Mouse (Mus musculus) limb, embryonic 12.5 days (tissue): Measurements from ENCODE around the gene Mast3. TPM values are rescaled to one million over a fixed set of nuclear protein-coding genes. Genes with fewer than 3 reads are reported as not detected.

Experiments used
- ATAC-seq: fragments of 200-750 bp; cut with Nextera tagmentation; 2 replicates; pipeline ENCODE4 v1.8.0; 2017; ENCODE audit warnings: low read depth, moderate TSS enrichment; ENCODE audit not compliant: insufficient number of reproducible peaks, insufficient read depth, low FRiP score, low TSS enrichment
- H3K27ac ChIP-seq: fragments of 300-500 bp; sonication (generic); 2 replicates; pipeline ENCODE4 v1.5.1; 2016; ENCODE audit warnings: mild to moderate bottlenecking, moderate library complexity
- H3K27me3 ChIP-seq: fragments of 300-500 bp; sonication (generic); 2 replicates; pipeline ENCODE4 v1.6.1; 2016; ENCODE audit warnings: mild to moderate bottlenecking, moderate library complexity
- H3K36me3 ChIP-seq: fragments of 300-500 bp; sonication (generic); 2 replicates; pipeline ENCODE4 v1.6.1; 2016; ENCODE audit warnings: mild to moderate bottlenecking, moderate library complexity
- H3K4me1 ChIP-seq: fragments of 300-500 bp; sonication (generic); replicated peaks from 2 replicates; pipeline ENCODE4 v1.6.1; 2016
- H3K4me2 ChIP-seq: fragments of 300-500 bp; sonication (generic); 2 replicates; pipeline ENCODE4 v1.6.1; 2016; ENCODE audit warnings: mild to moderate bottlenecking, moderate library complexity
- H3K4me3 ChIP-seq: fragments of 300-500 bp; sonication (generic); replicated peaks from 2 replicates; pipeline ENCODE4 v1.5.1; 2016; ENCODE audit warnings: mild to moderate bottlenecking
- H3K9ac ChIP-seq: fragments of 300-500 bp; sonication (generic); replicated peaks from 2 replicates; pipeline ENCODE4 v1.6.1; 2016; ENCODE audit warnings: mild to moderate bottlenecking, moderate library complexity
- H3K9me3 ChIP-seq: fragments of 300-500 bp; sonication (generic); 2 replicates; pipeline ENCODE4 v1.6.1; 2016; ENCODE audit warnings: mild to moderate bottlenecking, moderate library complexity
- WGBS: fragments of 180-500 bp; shearing (Covaris S2); methylation state at CpG from one replicate; pipeline ENCODE4 v1.1.7; 2016; 5-methylcytosine and 5-hydroxymethylcytosine counted together
- polyA plus RNA-seq: library from polyadenylated mRNA; unstranded; fragments of >200 nt; fragmentation: Nextera tagmentation; extraction: Ambion mirVana; gene quantifications from 2 replicates; pipeline ENCODE4 v1.2.1, GENCODE M21; 2016

The Mast3 gene
- polyA plus RNA-seq, 1 experiment from 2014 or later: 13.2 TPM

- WGBS: 7% methylated on average over 21 of the region's 21 CpGs
- no peaks in the 10 kb centered on the region for H3K9me3 ChIP-seq
- peak overlapping the region; percentile 45 for H3K4me3 ChIP-seq
- peak overlapping the region; percentile 89 for H3K4me2 ChIP-seq
- no peaks in the 10 kb centered on the region for H3K27me3 ChIP-seq
- H3K27ac ChIP-seq: no peak overlapping the region
- H3K4me1 ChIP-seq: peaks cover 15% of the 10 kb centered on the region
- peaks cover 42% of the 10 kb centered on the region for H3K36me3 ChIP-seq
- peak overlapping the region; percentile 66 for H3K9ac ChIP-seq
- peak; percentile 17; the same call in 1 of the 2 replicates for ATAC-seq
These were observed 38.0 kb downstream of the Mast3 start for GRCm38 (mm10) chr8:70766571-70767440.

GRCm38 (mm10) chr8:70765838-70766570, 38.9 kb downstream of the Mast3 start:
- no peaks in the 10 kb centered on the region for H3K27me3 ChIP-seq
- H3K9me3 ChIP-seq: no peaks in the 10 kb centered on the region
- no peak overlapping the region for H3K27ac ChIP-seq
- peak overlapping the region; percentile 45 for H3K4me3 ChIP-seq
- peaks cover 15% of the 10 kb centered on the region for H3K4me1 ChIP-seq
- ATAC-seq: no peak
- peak overlapping the region; percentile 66 for H3K9ac ChIP-seq
- peak overlapping the region; percentile 89 for H3K4me2 ChIP-seq
- peaks cover 34% of the 10 kb centered on the region for H3K36me3 ChIP-seq
- 2% methylated on average over 34 of the region's 34 CpGs for WGBS

- Histone ChIP-seq H3K36me3 (peaks cover 28% of the 10 kb centered on the region), H3K4me1 (peaks cover 16% of the 10 kb centered on the region), H3K27ac (no peak overlapping the region), H3K27me3 (no peaks in the 10 kb centered on the region), H3K9me3 (no peaks in the 10 kb centered on the region), H3K9ac (peak overlapping the region; percentile 66), H3K4me2 (peak overlapping the region; percentile 89), H3K4me3 (peak overlapping the region; percentile 45)
- no peak for ATAC-seq
- WGBS: 78% methylated on average over 9 of the region's 9 CpGs
These were observed 39.5 kb downstream of the Mast3 start for GRCm38 (mm10) chr8:70765329-70765728.

- WGBS: 92% methylated on average over 13 of the region's 13 CpGs
- Histone ChIP-seq H3K4me1 (peaks cover 23% of the 10 kb centered on the region), H3K9ac (no peak overlapping the region)
These were observed 40.2 kb downstream of the Mast3 start for GRCm38 (mm10) chr8:70764676-70765075.

GRCm38 (mm10) chr8:70764026-70764425, 40.8 kb downstream of the Mast3 start:
- Histone ChIP-seq H3K36me3 (peaks cover 16% of the 10 kb centered on the region), H3K9me3 (no peaks in the 10 kb centered on the region), H3K4me2 (no peak overlapping the region), H3K9ac (no peak overlapping the region), H3K4me3 (no peak overlapping the region), H3K27me3 (no peaks in the 10 kb centered on the region), H3K4me1 (peaks cover 28% of the 10 kb centered on the region), H3K27ac (no peak overlapping the region)
- WGBS: 86% methylated on average over 8 of the region's 8 CpGs
- no peak for ATAC-seq

More at GRCm38 (mm10) chr8:70764676-70765075, 40.2 kb downstream of the Mast3 start:
- Histone ChIP-seq H3K27me3 (no peaks in the 10 kb centered on the region), H3K36me3 (peaks cover 21% of the 10 kb centered on the region), H3K9me3 (no peaks in the 10 kb centered on the region), H3K4me2 (no peak overlapping the region), H3K4me3 (no peak overlapping the region), H3K27ac (no peak overlapping the region)
- no peak for ATAC-seq

GRCm38 (mm10) chr8:70763354-70763753, 41.5 kb downstream of the Mast3 start:
- no peak overlapping the region for H3K4me2 ChIP-seq
- H3K9ac ChIP-seq: no peak overlapping the region
- WGBS: 4% methylated on average over 3 of the region's 3 CpGs
- peaks cover 13% of the 10 kb centered on the region for H3K36me3 ChIP-seq
- no peak overlapping the region for H3K4me3 ChIP-seq
- H3K4me1 ChIP-seq: peaks cover 30% of the 10 kb centered on the region
- no peaks in the 10 kb centered on the region for H3K9me3 ChIP-seq
- no peak for ATAC-seq
- no peak overlapping the region for H3K27ac ChIP-seq
- H3K27me3 ChIP-seq: no peaks in the 10 kb centered on the region

- no peak overlapping the region for H3K4me2 ChIP-seq
- no peaks in the 10 kb centered on the region for H3K9me3 ChIP-seq
- H3K36me3 ChIP-seq: peaks cover 16% of the 10 kb centered on the region
- no peak overlapping the region for H3K27ac ChIP-seq
- no peaks in the 10 kb centered on the region for H3K27me3 ChIP-seq
- no peak overlapping the region for H3K9ac ChIP-seq
- no peak for ATAC-seq
- 82% methylated on average over 1 of the region's 1 CpGs for WGBS
- peaks cover 30% of the 10 kb centered on the region for H3K4me1 ChIP-seq
- H3K4me3 ChIP-seq: no peak overlapping the region
These were observed 42.7 kb downstream of the Mast3 start for GRCm38 (mm10) chr8:70762118-70762517.

- H3K4me1 ChIP-seq: peaks cover 19% of the 10 kb centered on the region
- H3K36me3 ChIP-seq: peaks cover 26% of the 10 kb centered on the region
- H3K4me3 ChIP-seq: peak within 1 kb of the TSS; percentile 68
- no peaks in the 10 kb centered on the region for H3K9me3 ChIP-seq
- peak within 1 kb of the TSS; percentile 74 for H3K9ac ChIP-seq
- H3K27me3 ChIP-seq: no peaks in the 10 kb centered on the region
- peak within 1 kb of the TSS; percentile 98 for H3K4me2 ChIP-seq
- peak; percentile 95 for ATAC-seq
- H3K27ac ChIP-seq: peak within 1 kb of the TSS; percentile 56
- whole genome bisulfite sequencing: under 1% methylated on average over 55 of the region's 55 CpGs
These were observed 44.0 kb downstream of the Mast3 start, which contains the start of gene Mpv17l2 for GRCm38 (mm10) chr8:70760775-70761406. TSS of gene Mpv17l2 (minus strand) at chr8:70760946.

- Histone ChIP-seq H3K27me3 (no peaks in the 10 kb centered on the region), H3K9me3 (no peaks in the 10 kb centered on the region), H3K27ac (peak overlapping the region; percentile 56), H3K4me3 (peak overlapping the region; percentile 68), H3K4me2 (peak overlapping the region; percentile 98), H3K36me3 (peaks cover 26% of the 10 kb centered on the region), H3K4me1 (peaks cover 20% of the 10 kb centered on the region), H3K9ac (peak overlapping the region; percentile 74)
- ATAC-seq: no peak
- WGBS: 1% methylated on average over 22 of the region's 22 CpGs
These were observed 44.5 kb downstream of the Mast3 start for GRCm38 (mm10) chr8:70760350-70760749.

- WGBS: 69% methylated on average over 19 of the region's 19 CpGs
- Histone ChIP-seq H3K9ac (0 out of 2 replicates have a peak overlapping the region, but pooled peaks have one; percentile 8), H3K36me3 (peaks cover 26% of the 10 kb centered on the region), H3K4me2 (no peak overlapping the region), H3K27ac (no peak overlapping the region), H3K4me3 (no peak overlapping the region), H3K9me3 (no peaks in the 10 kb centered on the region), H3K27me3 (no peaks in the 10 kb centered on the region), H3K4me1 (peaks cover 28% of the 10 kb centered on the region)
- ATAC-seq: no peak
These were observed 46.0 kb downstream of the Mast3 start for GRCm38 (mm10) chr8:70758616-70759561.
